Mouse (Mus musculus) c-Kit-negative CD71-positive TER-119-positive erythroid progenitor cells, embryonic 14.5 days (primary cell): ENCODE measurements around the gene Osbp.

Source experiments
- DNase-seq: peaks from one replicate; pipeline ENCODE4 v3.0.0-alpha.2; 2013; ENCODE audit warnings: low read depth, low spot score

Osbp gene

DNA sequence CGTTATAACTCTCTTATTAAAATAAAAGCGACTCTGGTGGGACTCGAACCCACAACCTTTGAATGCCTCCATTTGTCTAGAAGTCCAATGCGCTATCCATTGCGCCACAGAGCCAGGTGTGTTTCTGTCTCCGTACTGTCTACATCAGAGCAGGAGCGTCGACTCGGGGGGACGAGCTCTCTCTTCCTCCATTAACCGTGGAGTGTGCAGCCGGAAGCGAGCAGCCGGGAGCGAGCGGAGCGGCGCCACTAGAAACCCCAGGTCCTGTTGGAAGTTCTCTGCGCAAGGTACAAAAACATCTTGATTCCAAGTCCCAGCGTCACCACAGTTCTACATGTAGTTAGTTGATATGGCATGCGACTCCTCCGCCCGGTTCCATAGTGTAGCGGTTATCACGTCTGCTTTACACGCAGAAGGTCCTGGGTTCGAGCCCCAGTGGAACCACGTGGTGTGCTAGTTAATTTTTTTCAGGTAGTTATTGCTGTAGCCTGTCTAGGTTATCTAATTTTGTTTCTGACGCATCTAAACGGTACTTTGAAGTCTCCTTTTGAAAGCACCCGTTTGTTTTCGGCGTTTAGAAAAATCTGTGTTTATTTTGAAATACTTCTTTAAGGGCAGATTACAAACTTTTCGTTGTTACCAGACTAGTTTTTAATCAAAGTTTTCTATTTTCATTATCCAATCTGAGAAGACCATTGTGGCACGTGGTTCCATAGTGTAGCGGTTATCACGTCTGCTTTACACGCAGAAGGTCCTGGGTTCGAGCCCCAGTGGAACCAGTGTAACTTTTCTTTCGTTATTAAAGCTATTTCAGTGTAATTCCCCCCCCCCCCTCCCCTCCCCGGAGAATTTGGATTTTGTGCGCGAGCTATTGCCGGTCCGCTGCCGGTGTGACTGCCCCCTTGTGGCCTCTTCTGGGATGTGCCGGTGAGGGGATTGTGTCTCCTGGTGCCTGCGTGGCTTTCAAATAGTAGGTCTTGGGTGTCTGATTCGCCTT, 46.1 kb downstream of the Osbp start:
- DNase-seq, result peak; percentile 83

DNA sequence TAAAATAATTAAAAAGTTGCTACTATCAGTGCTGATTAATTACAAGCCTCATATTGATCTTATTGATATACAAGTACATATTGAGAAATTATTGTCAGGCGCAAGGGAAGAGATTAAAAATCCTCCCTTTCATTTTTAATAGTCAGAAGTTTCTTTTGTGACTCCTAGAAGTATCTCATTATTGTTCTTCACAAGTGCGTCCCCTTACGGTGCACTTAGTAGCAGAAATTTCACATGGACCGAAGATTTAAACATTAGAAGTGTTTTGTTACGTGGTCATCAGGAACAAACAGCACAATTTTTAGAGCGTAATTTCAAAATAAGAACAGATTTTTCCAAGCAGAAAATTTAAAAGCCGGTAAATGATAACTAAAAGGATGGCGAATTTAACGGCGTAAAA, 46.9 kb downstream of the Osbp start:
- DNase-seq, result no peak

DNA sequence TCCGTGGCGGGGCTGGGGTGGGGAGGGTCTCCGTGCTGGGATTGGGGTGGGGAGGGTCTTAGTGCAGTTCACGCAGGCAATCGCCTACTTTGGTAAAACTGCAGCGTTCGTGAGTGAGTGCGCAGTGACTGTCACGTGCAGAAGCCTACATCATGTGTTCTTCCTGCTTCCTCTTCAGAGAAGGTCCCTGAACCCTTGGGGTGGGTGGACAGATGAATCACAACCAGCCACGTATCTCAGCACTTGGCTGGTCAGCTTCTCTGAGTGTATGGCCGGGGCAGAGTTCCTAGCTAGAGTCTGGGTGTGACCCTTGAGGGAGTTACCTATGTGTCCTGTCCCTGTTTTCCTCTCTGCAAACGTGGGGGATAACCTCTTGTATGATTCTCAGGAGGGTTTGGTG, 47.5 kb downstream of the Osbp start:
- DNase-seq, result no peak

DNA sequence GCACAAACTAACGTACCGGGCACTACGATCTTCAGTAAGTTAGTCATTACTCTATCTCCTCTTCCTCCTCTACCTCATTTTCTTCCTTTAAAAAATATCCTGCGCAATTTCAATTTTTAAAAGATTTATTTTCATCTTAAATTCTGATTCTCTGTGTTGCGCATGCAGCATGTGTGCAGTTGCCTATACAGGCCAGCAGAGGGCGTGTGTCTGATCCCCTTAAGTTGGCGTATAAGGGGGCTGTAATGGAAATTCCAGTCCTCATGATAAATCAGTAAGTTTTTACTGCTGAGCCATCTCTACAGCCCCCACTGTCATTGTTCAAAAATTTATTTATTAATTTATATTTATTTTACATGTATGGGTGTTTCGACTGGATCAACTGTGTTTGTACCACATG, 50.0 kb downstream of the Osbp start:
- no peak for DNase-seq

DNA sequence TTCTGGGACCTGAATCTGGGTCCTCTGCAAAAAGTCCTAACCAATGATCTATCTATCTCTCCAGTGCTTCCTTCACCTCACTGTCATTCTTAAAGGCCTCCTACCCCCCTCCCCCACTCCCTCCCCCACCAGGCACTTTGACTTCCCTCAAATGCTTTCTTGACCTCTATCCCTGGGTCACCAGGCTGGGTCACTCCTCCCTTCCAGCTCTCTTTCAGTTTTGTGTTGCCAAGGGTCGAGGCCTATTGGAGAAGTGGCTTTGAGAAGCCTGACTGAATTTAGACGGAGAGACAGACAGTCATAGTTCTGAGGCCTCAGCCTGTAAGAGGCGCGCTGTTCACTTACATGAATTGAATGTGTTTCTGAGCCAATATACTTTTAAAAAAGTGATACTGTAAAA, 50.5 kb downstream of the Osbp start:
- no peak for DNase-seq

DNA sequence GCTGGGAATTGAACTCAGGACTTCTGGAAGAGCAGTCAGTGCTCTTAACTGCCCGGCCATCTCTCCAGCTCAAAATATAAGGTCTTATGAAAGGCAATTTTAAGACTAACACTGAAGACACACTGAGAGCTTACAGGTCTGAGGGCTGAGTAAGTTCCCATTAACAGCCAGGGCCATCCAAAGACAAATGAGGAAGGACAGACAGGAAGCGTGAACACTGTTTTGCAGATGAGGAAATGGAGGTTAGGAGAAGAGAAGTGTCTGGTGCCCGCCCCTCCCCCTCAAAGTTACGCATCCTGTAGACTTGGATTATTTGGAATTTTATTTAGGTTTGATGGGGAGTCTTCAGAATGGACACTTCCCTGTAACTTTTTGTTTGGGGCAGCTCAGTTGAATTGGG, 58.4 kb downstream of the Osbp start:
- no peak for DNase-seq

DNA sequence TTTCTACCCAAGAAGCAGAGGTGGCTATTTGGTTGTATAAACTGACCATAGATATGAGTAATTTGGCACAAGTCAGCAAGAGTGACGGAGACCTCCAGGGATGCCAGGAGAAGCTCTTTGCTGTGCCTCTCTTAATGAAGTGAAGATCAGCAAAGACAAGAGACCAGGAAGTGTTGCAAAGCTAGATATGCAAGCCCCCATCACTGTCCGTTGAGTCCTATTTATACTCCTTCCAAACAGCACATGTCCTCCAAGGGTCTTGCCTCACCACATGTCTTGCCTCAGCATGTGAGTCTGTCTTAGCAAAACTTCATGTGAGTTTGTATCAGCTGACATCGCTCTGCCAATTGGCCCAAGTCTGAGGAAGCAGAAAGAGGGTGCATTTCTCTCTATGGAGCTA, 59.6 kb downstream of the Osbp start:
- DNase-seq, result no peak

DNA sequence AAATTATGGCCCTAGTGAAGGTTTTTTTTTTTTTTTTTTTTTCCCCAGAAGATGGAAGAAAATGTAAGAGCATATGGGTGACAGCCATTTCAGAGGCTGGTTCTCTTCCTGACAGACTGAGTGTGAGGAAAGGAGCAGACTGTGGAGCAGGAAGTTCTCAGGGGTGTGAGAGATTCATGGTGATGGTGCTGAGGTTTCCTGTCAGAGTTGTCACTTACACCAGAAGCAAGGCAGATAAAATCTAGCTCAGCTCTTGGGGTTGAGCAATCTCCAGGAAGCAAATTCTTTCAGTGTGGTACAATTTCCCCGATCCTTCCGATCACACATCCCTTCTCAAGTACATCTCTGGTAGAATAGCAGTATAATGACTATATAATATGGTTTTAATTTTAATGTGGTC, 60.9 kb downstream of the Osbp start:
- DNase-seq, result no peak

DNA sequence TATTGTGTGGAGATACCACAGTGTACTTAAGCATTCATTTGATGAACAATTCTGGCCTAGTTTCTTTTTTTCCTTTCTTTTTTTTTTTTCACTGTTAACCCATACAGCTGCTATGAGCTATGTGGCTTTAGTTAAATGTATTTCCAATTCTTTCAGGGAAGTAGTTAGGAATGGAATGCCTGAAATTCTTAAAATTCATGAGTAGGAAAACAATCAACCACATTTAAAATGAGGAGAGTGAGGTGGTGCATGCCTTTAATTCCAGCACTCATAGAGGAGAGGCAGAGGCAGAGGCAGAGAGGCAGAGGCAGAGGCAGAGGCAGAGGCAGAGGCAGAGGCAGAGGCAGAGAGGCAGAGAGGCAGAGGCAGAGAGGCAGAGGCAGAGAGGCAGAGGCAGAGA, 72.0 kb downstream of the Osbp start:
- DNase-seq, result no peak

DNA sequence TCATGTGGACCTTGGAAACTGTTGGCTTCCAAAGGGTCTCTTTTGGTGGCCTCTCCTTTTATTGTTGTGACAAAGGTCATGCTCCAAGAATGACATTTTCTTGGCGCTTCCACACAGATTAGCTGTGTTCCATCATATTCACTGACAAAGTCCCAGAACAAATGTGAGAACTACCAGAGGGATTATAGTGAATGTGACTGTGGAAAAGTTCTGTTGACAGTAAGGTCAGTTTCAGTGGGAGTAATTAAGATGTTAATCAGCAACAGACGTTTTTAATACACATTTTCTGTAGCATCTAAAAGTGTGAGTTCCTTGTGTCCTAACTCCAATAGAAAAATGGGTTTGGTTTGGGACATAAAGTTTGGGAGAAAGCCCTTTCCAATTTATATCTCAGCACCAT, 75.5 kb downstream of the Osbp start, which contains the start of gene Olfr1423:
Gene Olfr1423, minus strand, starts transcription at position 101 of the 400 bp plus-strand sequence.
- no peak for DNase-seq

DNA sequence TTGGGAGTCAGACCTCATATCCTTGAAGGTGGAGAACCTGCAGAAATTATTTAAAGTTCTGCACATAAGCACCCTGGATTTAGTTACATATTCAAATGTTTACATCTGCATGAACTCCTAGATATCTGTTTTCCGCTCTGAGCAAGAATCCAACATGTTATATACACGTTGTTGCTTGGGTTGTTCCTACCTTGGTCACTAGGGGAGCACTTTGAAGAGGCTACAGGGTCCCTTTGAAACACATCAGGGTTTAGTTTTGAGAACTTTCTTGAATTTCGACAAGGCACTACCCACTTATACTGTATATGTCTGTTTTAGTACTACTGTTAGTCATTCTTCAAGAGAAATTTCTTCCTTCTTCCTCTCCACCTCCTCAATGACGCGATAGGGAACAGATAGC, 77.4 kb downstream of the Osbp start:
- DNase-seq, result no peak
